Mouse (Mus musculus): Measurements from ENCODE around the gene Sh3bp5. TPM values are rescaled to one million over a fixed set of nuclear protein-coding genes. Genes with fewer than 3 reads are reported as not detected.
"Not testable (repeated sequence)": the region's sequence is repeated elsewhere in the genome, so short reads cannot be mapped to it uniquely, and the experiment has no call there.

The Sh3bp5 gene
- 100 to 1,000 TPM; 136 to 182 TPM for total RNA-seq (2021)
- long read RNA-seq, experiment 1, transcript Sh3bp5-201 (9 exons, 2,684 nt) = major isoform, 177 of 198 reads
- long read RNA-seq, experiment 1, partial matches to known transcripts = 6 of 198 reads
- long read RNA-seq, experiment 1, other reads (novel, unspliced or antisense) = 15 of 198 reads
- long read RNA-seq, experiment 2, transcript Sh3bp5-201 (9 exons, 2,684 nt) = major isoform, 333 of 363 reads
- long read RNA-seq, experiment 2, partial matches to known transcripts = 11 of 363 reads
- long read RNA-seq, experiment 2, other reads (novel, unspliced or antisense) = 19 of 363 reads

GRCm38 (mm10) chr14:31435930-31436693 lies at the start of gene Sh3bp5:
Gene Sh3bp5 (minus strand): TSS chr14:31436078.
- peak; percentile 97 for DNase-seq (ENCODE audit: low spot score in 2 of 2)

DNA sequence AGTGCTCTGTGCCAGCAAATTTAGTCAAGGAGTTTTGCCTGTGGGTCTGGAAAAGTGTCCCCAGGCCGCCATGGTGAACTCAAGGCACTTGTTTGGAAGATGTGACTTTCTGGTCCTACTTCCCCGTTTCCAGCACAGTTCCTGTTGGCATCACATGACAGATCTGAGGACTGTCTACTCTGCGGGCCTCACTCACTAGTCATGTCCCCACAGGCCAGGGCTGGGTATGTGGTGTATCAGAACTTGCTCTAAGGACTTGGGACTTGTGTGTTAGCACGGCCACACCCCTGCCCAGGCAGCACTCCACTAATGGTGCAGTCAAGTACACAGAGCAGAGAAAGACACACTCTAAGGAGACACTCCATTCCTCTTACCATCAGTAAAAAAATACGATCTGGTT lies 46.5 kb upstream of the Sh3bp5 start:
- no peak for DNase-seq (ENCODE audit: low spot score in 2 of 2)

DNA sequence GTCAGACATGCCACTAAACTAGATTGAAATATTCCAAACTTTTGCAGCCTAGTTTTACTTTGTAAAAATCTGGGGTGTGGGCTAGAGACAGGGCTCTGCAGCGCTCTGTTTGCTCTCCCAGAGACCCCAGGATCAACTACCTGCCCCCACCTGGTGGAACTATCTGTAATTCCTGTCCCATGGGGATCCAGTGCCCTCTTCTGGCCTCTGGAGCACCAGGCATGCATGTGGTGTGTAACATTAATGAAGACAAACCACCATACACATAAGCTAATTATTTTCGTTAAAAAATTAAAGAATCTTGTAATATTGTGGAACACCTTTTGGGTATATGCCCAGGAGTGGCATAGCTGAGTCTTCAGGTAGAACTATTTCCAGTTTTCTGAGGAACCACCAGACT lies 37.4 kb upstream of the Sh3bp5 start:
- DNase-seq (ENCODE audit: low spot score in 2 of 2) = no peak

DNA sequence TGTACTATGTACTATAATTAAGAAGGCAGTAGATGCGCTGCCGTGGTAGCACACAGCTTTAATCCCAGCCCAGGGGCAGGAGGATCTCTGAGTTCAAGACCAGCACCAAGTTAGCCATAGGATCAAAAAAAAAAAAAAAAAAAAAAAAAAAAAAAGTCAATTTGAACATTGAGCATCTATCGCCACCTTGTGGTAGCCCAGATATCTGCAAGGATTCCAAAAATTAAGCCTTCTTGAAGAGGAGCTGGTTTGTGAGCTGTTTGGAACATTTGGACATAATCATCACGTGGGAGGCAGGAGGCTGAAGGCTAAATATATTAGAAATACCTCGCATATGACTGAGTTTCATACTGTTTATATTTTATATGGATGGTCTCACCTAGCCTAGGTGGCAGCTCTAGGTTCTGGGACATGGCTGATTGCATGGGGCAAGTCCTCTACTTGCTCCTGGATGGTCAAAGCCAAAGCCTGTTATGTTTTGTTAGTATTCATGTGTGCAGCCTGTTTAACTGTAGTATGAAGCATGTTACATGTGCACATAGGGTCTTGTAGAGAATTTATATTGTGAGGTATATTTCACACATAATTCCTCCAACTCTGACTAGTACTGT lies 36.7 kb upstream of the Sh3bp5 start:
- DNase-seq (ENCODE audit: low spot score in 2 of 2) = peak; percentile 41 to 53

DNA sequence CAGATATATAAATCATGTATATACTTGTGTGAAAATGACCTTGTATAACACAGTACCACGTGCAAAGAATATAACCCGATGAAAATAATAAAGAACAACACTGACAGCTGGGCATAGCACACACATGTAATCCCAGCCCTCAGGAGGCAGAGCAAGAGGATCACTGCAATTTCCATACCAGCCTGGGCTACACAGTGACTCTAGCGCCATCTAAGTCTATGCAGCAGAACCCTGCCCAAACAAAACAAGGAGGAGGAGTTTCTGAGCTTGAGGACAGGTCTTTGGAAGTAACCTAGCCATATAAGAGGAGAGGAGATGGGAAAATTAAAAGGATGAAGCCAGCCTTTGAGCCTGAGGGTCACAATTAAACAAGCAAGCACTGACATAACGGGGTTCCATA lies 33.8 kb upstream of the Sh3bp5 start:
- DNase-seq (ENCODE audit: low spot score in 2 of 2) = no peak

DNA sequence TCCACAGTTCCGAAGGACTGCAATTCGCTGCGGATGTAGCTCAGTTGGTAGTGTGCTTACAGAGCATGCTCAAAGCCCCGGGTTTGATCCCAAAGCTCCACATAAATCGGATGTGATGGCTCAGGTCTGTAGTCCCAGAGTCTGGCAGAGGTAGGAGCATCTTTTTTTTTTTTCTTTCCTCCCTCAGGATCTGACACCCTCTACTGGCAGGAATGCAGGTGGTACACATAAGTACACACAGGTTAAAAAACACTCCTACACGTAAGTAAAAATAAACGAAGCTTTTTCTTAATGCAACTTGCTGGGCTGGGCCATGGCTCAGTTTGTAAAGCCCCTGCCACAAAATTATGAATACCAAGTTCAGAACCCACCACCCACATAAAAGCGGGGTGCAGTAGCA lies 28.3 kb upstream of the Sh3bp5 start:
- DNase-seq (ENCODE audit: low spot score in 2 of 2) = no peak

DNA sequence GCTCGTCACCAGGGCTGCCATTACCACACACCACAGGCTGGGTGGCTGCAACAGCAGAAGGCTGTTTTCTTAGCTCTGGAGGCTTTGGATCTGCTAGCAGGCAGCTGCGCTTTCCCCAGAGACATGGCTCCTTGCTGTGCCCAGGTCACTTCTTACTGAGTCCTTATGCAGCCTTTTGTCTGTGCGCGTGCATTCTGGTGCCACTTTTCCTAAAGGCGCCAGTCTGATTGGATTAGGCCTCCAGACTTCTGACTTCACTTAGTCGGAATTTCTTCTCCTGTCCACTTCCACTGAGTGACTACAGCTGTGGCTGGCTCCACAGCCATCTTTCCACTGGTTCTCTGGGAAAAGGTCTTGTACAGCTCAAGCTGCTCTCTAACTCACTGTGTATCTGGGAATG lies 27.0 kb upstream of the Sh3bp5 start:
- no peak for DNase-seq (ENCODE audit: low spot score in 2 of 2)

DNA sequence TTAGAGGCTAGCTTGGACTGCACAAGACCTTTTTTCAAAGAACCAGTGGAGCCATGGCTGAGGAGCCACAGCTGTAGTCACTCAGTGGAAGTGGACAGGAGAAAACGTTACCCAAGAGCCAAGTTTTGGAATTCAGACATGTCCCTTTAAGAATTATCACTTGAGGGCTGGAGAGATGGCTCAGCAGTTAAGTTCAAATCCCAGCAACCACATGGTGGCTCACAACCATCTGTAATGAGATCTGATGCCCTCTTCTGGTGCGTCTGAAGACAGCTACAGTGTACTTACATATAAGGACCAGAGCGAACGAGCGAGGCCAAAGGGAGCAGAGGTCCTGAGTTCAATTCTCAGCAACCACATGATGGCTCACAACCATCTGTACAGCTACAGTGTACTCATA lies 26.3 kb upstream of the Sh3bp5 start:
- not testable (repeated sequence) for DNase-seq (ENCODE audit: low spot score in 2 of 2)

DNA sequence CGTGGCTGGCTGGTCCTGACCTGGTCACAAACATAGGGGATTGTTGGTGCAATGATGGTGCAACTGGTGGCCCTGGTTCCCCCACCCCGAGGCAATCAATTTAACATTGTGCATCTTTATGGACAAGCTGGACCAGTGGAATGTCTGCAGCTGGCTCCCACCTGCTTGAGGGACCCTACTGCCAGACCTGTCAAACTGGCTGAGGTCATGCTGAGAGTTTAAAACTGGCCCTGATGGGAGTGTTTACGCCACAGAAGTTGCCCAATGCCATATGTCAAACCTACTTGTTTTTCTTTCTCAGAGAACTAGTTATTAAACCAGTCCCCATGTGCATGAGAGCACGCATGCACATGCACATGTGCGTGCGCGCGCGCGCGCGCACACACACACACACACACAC lies 22.1 kb upstream of the Sh3bp5 start:
- DNase-seq (ENCODE audit: low spot score in 2 of 2) = no peak

DNA sequence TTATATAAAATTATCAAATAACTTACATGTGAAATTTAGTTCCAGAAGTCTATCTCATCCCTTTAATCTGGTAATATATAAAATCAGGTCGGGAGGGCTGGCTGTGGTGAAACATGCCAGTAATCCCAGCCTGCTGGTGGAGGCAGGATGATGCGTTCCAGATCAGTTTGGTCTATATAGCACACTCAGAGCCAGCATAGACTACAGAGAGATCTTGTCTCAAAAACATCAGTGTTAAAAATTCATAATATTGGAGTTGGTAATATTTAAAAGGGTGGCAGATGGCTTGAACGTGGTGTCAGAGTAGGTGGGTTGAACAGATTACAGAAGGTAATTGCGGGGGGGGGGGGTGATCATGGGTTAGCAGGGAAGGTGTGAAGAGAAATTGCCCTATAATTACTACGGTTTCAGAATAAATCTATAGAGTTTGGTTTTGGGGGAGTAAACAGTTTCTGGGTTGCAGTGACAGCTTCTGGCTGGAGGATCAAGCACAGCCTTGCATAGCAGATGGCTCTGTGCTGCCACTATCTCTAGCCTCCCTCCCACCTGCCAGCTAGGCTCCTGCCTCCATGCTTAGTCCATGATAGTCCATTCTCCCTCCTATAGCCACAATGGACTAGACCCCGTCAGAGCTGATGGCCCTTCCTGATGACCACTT lies 20.3 kb upstream of the Sh3bp5 start:
- no peak for DNase-seq (ENCODE audit: low spot score in 2 of 2)

- no peak for DNase-seq (ENCODE audit: low spot score in 2 of 2)
These were observed 19.1 kb upstream of the Sh3bp5 start for GRCm38 (mm10) chr14:31454849-31455566.

- not testable (repeated sequence) for DNase-seq (ENCODE audit: low spot score in 2 of 2)
These were observed 18.1 kb upstream of the Sh3bp5 start for GRCm38 (mm10) chr14:31453946-31454345.

DNA sequence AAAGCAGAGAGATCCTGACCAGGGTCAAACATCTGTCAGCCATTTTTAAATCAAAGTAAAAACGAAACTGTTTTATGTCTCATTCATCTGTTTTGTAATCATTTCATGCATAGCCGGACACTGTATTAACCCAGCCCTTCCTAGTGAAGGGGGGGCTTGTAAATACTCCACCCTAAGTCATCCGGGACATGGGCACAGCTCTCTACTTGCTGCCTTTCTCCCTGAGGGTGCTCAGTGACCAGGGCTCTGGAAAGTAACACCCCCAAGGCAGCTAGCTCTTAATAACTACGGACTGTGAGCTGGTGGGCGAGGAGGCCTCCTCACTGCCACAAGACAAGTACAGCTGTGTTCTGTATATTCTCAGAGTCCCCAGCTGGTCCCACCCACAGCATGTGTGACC lies 13.1 kb upstream of the Sh3bp5 start:
- DNase-seq (ENCODE audit: low spot score in 2 of 2) = no peak

DNA sequence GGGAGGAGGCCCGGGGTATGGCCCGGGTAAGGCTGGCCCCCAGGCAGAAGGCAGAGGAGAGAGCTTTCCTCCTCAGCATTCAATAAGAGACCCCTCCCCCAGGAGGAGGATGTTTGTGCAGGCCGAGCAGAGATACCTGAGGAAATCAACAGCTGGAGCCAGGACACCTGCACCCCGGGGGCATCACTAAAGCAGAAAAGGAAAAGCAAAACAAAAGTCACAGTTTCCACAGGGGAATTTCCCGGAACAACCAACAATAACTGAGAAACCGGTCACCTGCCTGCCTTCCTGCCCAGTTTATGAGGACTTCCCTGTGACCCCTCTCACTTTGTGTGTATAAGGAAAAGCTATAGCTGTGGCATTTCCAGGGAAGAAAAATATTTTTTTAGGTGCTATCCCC lies 7.7 kb upstream of the Sh3bp5 start:
- DNase-seq (ENCODE audit: low spot score in 2 of 2) = no peak

- DNase-seq (ENCODE audit: low spot score in 2 of 2) = no peak
These were observed 4.8 kb upstream of the Sh3bp5 start for GRCm38 (mm10) chr14:31440725-31441124.

GRCm38 (mm10) chr14:31440230-31440629 lies 4.4 kb upstream of the Sh3bp5 start:
- no peak for DNase-seq (ENCODE audit: low spot score in 2 of 2)

DNA sequence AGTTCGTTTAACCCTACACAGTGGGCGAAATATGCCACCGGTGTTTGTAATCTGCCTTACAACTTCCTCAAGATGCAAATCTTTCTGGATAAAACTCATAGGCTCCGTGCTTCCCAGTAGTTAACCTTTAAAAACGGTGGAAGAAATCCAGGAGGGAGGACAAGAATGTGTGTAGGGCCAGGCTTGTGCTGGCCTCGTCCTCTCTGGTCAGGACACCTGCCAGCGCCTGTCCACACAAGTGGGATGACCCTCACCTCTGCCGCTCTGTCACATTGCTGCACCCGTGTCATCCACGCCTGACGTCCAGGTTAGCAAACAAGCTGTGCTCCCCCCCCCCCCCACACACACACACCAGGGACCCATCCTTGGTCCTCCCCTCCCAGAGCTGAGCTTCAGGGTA lies 3.4 kb upstream of the Sh3bp5 start:
- DNase-seq (ENCODE audit: low spot score in 2 of 2) = no peak

- peak; percentile 60 to 71 for DNase-seq (ENCODE audit: low spot score in 2 of 2)
These were observed 2.1 kb upstream of the Sh3bp5 start for GRCm38 (mm10) chr14:31437826-31438529.

DNA sequence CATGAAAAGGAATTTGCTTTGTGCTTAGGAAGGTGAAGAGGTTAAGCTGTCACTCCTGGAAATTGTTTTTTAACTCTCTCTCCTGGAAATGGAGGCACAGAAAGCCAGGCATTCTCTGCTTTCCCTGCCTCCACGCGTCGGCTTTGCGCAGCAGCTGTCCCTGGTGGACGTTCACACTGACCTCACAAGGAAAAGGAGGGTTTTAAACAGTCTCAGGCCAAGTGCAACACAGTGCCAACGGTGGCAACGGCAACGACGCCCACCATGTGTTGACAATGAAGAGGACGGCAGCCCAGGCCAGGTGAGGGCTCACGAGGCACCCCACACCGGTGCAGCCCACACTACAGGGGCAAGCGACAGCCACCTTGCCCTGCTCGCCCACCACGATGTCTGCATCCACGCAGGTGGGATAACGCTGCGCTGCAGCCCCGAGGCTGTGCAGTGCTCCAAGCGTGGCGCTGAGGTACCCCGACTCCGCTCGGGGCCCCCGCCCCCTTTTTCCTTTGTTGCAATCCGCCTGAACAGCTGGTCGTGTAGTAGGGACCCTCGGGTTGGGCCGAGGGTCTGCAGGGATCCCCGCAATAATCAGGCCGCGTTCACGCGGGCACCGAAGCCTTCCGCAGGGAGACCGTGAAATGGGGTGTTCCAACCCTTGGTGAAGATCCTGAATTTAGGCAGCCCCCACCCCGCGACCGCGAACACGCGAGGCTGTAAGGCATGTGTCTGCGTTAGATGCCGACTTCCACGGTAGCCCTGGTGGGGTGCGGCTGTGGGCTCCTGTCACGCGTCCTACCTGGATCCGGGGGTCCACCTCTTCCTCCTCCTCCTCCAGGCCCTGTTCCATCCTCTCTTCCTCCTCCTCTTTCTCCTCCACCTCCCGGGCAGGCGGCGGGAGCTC lies 611 bp downstream of the Sh3bp5 start:
- DNase-seq (ENCODE audit: low spot score in 2 of 2) = peak in 1 of 2 experiments; percentile 52
